Mouse (Mus musculus): ENCODE measurements at regions not wholly inside any gene's neighbourhood (a gene's known extent, or its start where the extent isn't known, plus 50 kb on each side); places are given as distances from the start of the nearest gene placed in this dataset.

- TF ChIP-seq CTCF (conservative IDR thresholded peaks at IDR 0.05; ENCODE audit: low read length) = no peak
- no peak for TF ChIP-seq NANOG (IDR thresholded peaks at IDR 0.05; ENCODE audit: borderline replicate concordance, low read length)
- TF ChIP-seq POU5F1 (IDR thresholded peaks at IDR 0.05; ENCODE audit: borderline replicate concordance, low read length) = no peak
Observed at GRCm38 (mm10) chr13:93553271-93553670, 53.7 kb upstream of the Jmy start.
